Mouse (Mus musculus) ZHBTc4 (cell line): ENCODE measurements at regions not wholly inside any gene's neighbourhood (a gene's known extent, or its start where the extent isn't known, plus 50 kb on each side); places are given as distances from the start of the nearest gene placed in this dataset.

ENCODE experiments used
- DNase-seq: peaks from one replicate; pipeline ENCODE4 v3.0.0-alpha.2; 2011; ENCODE audit warnings: low read depth, low spot score

GRCm38 (mm10) chr8:101697948-101698347 lies 1087.5 kb downstream of the Cdh11 start:
- no peak for DNase-seq

- DNase-seq: no peak
Observed at GRCm38 (mm10) chr8:101690901-101691300, 1094.5 kb downstream of the Cdh11 start.

- DNase-seq: no peak
Observed at GRCm38 (mm10) chr8:101668921-101669320, 1116.5 kb downstream of the Cdh11 start.

GRCm38 (mm10) chr8:101662874-101663273 lies 1122.6 kb downstream of the Cdh11 start:
- DNase-seq: no peak

- DNase-seq: no peak
Observed at GRCm38 (mm10) chr8:101655292-101655691, 1130.2 kb downstream of the Cdh11 start.

- DNase-seq: peak; percentile 26
Observed at GRCm38 (mm10) chr8:101628816-101629215, 1156.6 kb downstream of the Cdh11 start.

GRCm38 (mm10) chr8:101621941-101622340 lies 1163.5 kb downstream of the Cdh11 start:
- no peak for DNase-seq

- DNase-seq: no peak
Observed at GRCm38 (mm10) chr8:101591115-101591514, 1194.3 kb downstream of the Cdh11 start.

- DNase-seq: no peak
Observed at GRCm38 (mm10) chr8:101590639-101591038, 1194.8 kb downstream of the Cdh11 start.

- no peak for DNase-seq
Observed at GRCm38 (mm10) chr8:101564447-101564846, 1221.0 kb downstream of the Cdh11 start.

GRCm38 (mm10) chr8:101522758-101523157 lies 1262.7 kb downstream of the Cdh11 start:
- DNase-seq: no peak

- DNase-seq: no peak
Observed at GRCm38 (mm10) chr8:101478554-101479314, 1306.7 kb downstream of the Cdh11 start.

- no peak for DNase-seq
Observed at GRCm38 (mm10) chr8:101466363-101466762, 1319.1 kb downstream of the Cdh11 start.

- no peak for DNase-seq
Observed at GRCm38 (mm10) chr8:101462515-101462914, 1322.9 kb downstream of the Cdh11 start.

GRCm38 (mm10) chr8:101444730-101445129 lies 1340.7 kb downstream of the Cdh11 start:
- no peak for DNase-seq

GRCm38 (mm10) chr8:101442563-101442962 lies 1342.9 kb downstream of the Cdh11 start:
- no peak for DNase-seq

GRCm38 (mm10) chr8:101435691-101436090 lies 1349.8 kb downstream of the Cdh11 start:
- DNase-seq: no peak
